Mouse (Mus musculus) intestine, embryonic 16.5 days (tissue): ENCODE measurements around the gene N4bp2. TPM values are rescaled to one million over a fixed set of nuclear protein-coding genes. Genes with fewer than 3 reads are reported as not detected.
"Not testable (repeated sequence)": the region's sequence is repeated elsewhere in the genome, so short reads cannot be mapped to it uniquely, and the experiment has no call there.

Experiments used
- ATAC-seq: fragments of 200-750 bp; cut with Nextera tagmentation; 2 replicates; pipeline ENCODE4 v1.8.0; 2017; ENCODE audit warnings: moderate TSS enrichment, moderate library complexity
- H3K27ac ChIP-seq: fragments of 300-500 bp; sonication (generic); 2 replicates; pipeline ENCODE4 v1.5.1; 2014; ENCODE audit warnings: mild to moderate bottlenecking, low read length
- H3K27me3 ChIP-seq: fragments of 300-500 bp; sonication (generic); replicated peaks from 2 replicates; pipeline ENCODE4 v1.6.1; 2014; ENCODE audit warnings: low read length, control low read depth, mixed read lengths; ENCODE audit not compliant: control insufficient read depth, insufficient read depth
- H3K36me3 ChIP-seq: fragments of 300-500 bp; sonication (generic); 2 replicates; pipeline ENCODE4 v1.6.1; 2014; ENCODE audit warnings: low read length, control low read depth; ENCODE audit not compliant: control insufficient read depth, insufficient read depth
- H3K4me1 ChIP-seq: fragments of 300-500 bp; sonication (generic); 2 replicates; pipeline ENCODE4 v1.6.1; 2014; ENCODE audit warnings: low read length, control low read depth, mixed read lengths; ENCODE audit not compliant: control insufficient read depth, insufficient read depth
- H3K4me2 ChIP-seq: fragments of 300-500 bp; sonication (generic); 2 replicates; pipeline ENCODE4 v1.6.1; 2014; ENCODE audit warnings: low read depth, low read length, control low read depth
- H3K4me3 ChIP-seq: fragments of 300-500 bp; sonication (generic); 2 replicates; pipeline ENCODE4 v1.5.1; 2014; ENCODE audit warnings: mild to moderate bottlenecking, low read length
- H3K9ac ChIP-seq: fragments of 300-500 bp; sonication (generic); 2 replicates; pipeline ENCODE4 v1.6.1; 2014; ENCODE audit warnings: low read depth, low read length
- H3K9me3 ChIP-seq: fragments of 300-500 bp; sonication (generic); 2 replicates; pipeline ENCODE4 v1.6.1; 2016; ENCODE audit warnings: low read length, control low read depth; ENCODE audit not compliant: control insufficient read depth
- WGBS: fragments of 180-500 bp; shearing (Covaris S2); extraction: QIAGEN DNeasy Blood & Tissue Kit; methylation state at CpG from one replicate; pipeline ENCODE4 v1.1.7; 2014; 5-methylcytosine and 5-hydroxymethylcytosine counted together
- polyA plus RNA-seq: library from polyadenylated mRNA; unstranded; fragments of >200 nt; fragmentation: Nextera tagmentation; extraction: Ambion mirVana; gene quantifications from 2 replicates; pipeline ENCODE4 v1.2.1, GENCODE M21; 2015

The N4bp2 gene
- 16.4 and 16.8 TPM in 2 replicates for polyA plus RNA-seq

DNA sequence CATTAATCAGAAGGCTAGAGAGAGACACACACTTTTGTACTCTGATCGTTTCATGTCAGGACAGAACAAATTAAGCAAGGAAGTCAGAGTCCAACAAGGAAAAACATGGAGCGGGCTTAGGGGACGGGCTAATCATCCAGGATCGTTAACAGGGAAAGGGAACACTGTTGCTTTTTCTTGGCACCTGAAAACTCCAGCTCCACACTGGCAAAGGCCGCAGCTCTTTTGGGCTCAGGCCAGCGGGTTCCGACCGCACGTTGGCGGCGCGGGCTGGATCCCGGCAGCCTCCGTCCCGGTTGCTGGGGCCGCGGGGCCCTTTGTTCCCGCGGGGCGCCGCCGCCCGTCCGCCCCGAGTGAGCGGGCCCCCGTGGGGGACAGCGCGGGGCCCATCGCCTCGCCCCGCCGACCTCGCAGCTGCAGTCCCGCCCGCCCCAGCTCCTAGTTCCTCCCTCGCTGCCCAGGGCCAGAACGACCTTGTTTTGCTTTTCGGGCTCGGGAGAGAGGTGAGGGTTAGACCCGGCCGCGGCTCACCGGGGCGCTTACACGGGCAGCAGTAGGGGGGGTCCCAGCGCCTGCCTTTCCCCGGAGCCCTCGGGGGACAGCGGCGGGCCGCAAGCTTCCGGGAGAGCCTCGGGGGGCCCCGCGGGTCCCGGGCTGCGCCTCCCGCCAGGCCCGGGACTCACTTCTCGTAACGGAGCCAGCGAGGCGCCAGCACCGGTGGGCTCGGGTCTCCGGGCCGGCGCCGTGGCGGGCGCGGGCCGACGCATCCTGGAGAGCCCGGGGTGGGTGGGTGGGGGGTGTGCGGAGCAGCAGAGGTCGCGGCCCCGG lies at the start of gene N4bp2:
TSS of gene N4bp2 (plus strand) at position 434 of the 828 bp plus-strand sequence.
- under 1% methylated on average over 78 of the region's 80 CpGs for WGBS
- Histone ChIP-seq H3K4me1 (peaks cover 3% of the 10 kb centered on the region), H3K27ac (peak within 1 kb of the TSS; percentile 100), H3K36me3 (no peaks in the 10 kb centered on the region), H3K9me3 (no peaks in the 10 kb centered on the region), H3K4me2 (peak within 1 kb of the TSS; percentile 84), H3K4me3 (peak within 1 kb of the TSS; percentile 88), H3K27me3 (no peaks in the 10 kb centered on the region), H3K9ac (peak within 1 kb of the TSS; percentile 99)
- ATAC-seq: peak; percentile 67

DNA sequence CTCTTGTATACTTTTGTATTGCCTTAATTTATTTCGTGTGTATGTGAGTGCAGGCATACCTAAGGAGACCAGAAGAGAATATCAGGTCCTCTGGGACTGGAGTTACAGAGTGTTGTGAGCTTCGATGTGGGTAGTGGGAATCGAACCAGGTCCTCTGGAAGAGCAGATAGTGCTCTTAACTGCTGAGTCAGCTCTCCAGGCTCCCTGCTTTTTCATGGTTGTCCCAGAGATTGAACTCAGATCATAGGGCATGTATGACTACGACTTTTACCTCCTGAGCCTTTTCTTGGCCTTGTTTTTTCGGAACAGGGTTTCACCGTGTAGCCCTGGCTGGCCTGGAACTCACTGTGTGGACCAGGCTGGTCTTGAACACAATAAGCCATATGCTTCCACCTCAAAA lies 48.2 kb upstream of the N4bp2 start:
- Histone ChIP-seq H3K36me3 (no peaks in the 10 kb centered on the region), H3K9ac (no peak overlapping the region), H3K4me2 (no peak overlapping the region), H3K27ac (no peak overlapping the region), H3K27me3 (no peaks in the 10 kb centered on the region), H3K4me3 (no peak overlapping the region), H3K4me1 (no peaks in the 10 kb centered on the region; the same call in 1 of the 2 replicates), H3K9me3 (no peaks in the 10 kb centered on the region)
- no peak for ATAC-seq
- WGBS: 86% methylated on average over 6 of the region's 6 CpGs

DNA sequence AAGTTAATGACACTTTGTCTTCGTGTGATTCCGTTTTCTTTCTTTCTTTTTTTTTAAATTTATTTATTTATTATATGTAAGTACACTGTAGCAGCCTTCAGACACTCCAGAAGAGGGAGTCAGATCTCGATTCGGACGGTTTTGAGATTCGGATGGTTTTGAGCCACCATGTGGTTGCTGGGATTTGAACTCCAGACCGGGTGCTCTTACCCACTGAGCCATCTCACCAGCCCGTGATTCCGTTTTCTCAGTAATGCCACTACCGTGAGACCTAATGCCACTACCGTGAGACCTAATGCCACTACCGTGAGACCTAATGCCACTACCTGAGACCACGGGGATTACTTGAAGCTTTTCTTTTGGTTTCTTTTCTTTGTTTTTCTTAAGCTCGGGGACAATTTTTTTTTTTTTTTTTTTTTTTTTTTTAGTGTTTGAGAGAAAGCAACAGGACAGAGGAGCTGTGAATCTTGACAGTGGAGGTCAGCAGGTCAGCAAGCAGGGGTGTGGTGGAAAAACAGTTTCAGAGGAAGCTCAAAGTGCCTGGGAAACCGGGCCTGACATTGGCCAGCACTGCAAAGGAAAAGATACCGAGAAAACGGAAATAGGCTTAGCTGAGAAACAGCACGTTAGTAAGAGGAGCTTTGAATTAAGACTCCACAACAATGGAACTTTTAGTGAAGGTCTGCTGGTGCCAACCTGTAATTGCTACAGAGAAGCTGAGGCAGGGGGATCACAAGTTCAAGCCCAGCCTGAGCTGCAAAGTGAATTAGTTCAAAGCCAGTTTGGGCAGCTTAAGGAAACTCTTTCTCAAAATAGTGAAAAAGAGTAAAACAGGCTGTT lies 46.0 kb upstream of the N4bp2 start:
- no peaks in the 10 kb centered on the region for H3K4me1 ChIP-seq
- H3K9ac ChIP-seq: no peak overlapping the region
- 82% methylated on average over 18 of the region's 18 CpGs for WGBS
- ATAC-seq: no peak
- H3K27ac ChIP-seq: no peak overlapping the region
- H3K27me3 ChIP-seq: no peaks in the 10 kb centered on the region
- H3K36me3 ChIP-seq: no peaks in the 10 kb centered on the region
- H3K4me3 ChIP-seq: no peak overlapping the region
- H3K9me3 ChIP-seq: no peaks in the 10 kb centered on the region
- no peak overlapping the region for H3K4me2 ChIP-seq

DNA sequence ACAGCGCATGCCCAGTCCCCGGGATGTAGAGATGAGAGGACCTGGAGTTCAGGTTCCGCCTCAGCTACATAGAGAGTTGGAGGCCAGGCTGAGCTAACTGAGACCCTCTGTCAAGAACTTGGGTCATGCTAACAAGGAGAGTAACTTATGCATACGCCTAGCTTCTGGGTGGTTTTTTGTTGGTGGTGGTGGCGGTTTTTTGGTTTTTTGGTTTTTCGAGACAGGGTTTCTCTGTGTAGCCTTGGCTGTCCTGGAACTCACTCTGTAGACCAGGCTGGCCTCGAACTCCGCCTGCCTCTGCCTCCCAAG lies 45.5 kb upstream of the N4bp2 start:
- not testable (repeated sequence) for H3K4me1 ChIP-seq, H3K36me3 ChIP-seq, ATAC-seq, H3K9me3 ChIP-seq, H3K27me3 ChIP-seq, H3K4me3 ChIP-seq, H3K9ac ChIP-seq, H3K27ac ChIP-seq, H3K4me2 ChIP-seq
- WGBS: 89% methylated on average over 8 of the region's 8 CpGs

DNA sequence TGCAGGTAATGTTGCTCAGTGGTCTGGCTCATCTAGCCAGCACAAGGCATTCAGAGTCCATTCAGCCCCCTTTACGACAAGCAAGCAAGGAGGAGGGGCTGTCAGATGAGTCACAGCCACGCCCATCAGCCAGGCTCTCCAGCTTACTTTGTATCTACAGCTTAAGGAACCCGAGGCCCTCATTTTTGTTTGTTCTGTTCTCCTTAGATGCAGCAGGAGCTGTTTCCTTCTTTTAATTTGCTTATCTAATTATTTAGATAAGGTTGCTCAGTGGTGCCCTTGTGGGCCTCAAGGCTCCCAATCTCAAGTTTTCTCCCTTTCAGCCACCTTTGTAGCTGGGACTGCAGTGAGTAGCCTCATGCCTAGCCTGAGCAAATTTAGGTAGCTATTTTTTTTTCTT lies 45.0 kb upstream of the N4bp2 start:
- peak; percentile 68 for ATAC-seq
- no peaks in the 10 kb centered on the region for H3K4me1 ChIP-seq
- H3K27ac ChIP-seq: no peak overlapping the region
- no peak overlapping the region for H3K9ac ChIP-seq
- no peak overlapping the region for H3K4me2 ChIP-seq
- no peak overlapping the region for H3K4me3 ChIP-seq
- no peaks in the 10 kb centered on the region for H3K9me3 ChIP-seq
- H3K36me3 ChIP-seq: no peaks in the 10 kb centered on the region
- WGBS: 11% methylated on average over 3 of the region's 3 CpGs
- H3K27me3 ChIP-seq: no peaks in the 10 kb centered on the region

DNA sequence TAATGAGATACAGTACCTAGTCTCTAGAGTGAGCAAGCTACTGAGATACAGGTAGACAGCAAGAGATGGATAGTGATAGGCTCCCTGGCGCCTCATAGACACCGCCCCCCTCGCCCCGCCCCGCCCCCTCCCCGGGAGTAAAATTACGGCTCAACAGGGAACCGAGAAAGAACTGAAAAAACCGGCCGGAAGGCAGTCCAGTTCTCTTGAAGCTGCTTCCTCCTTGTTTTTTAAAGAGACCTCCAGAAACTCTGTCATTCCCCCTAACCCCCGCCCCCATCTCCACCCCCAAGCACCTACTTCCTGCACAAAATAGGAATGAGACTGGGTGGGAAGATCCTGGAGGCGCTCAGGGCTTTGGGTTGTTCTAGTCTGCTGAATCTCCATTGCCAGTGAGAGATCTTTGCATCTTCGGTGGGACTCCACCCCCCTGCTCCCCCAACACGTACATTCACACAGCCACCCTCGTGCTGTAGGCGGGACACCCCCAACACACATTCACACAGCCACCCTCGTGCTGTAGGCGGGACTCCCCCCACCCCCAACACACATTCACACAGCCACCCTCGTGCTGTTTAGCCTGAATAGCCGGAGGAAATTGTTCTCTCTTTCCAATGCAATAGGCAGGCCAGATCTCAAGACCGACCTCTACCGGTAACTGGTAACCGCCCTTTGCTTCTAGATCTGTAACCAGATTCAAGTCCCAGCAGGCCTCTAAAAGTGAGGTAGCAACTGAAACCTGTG lies 38.8 kb upstream of the N4bp2 start:
- H3K9ac ChIP-seq: peak overlapping the region; percentile 74
- ATAC-seq: peak; percentile 90
- WGBS: under 1% methylated on average over 23 of the region's 23 CpGs
- peaks cover 10% of the 10 kb centered on the region for H3K4me1 ChIP-seq
- peak overlapping the region; percentile 50 for H3K4me3 ChIP-seq
- H3K4me2 ChIP-seq: peak overlapping the region; percentile 85
- H3K36me3 ChIP-seq: no peaks in the 10 kb centered on the region
- H3K27ac ChIP-seq: peak overlapping the region; percentile 94
- H3K27me3 ChIP-seq: no peaks in the 10 kb centered on the region
- no peaks in the 10 kb centered on the region for H3K9me3 ChIP-seq

DNA sequence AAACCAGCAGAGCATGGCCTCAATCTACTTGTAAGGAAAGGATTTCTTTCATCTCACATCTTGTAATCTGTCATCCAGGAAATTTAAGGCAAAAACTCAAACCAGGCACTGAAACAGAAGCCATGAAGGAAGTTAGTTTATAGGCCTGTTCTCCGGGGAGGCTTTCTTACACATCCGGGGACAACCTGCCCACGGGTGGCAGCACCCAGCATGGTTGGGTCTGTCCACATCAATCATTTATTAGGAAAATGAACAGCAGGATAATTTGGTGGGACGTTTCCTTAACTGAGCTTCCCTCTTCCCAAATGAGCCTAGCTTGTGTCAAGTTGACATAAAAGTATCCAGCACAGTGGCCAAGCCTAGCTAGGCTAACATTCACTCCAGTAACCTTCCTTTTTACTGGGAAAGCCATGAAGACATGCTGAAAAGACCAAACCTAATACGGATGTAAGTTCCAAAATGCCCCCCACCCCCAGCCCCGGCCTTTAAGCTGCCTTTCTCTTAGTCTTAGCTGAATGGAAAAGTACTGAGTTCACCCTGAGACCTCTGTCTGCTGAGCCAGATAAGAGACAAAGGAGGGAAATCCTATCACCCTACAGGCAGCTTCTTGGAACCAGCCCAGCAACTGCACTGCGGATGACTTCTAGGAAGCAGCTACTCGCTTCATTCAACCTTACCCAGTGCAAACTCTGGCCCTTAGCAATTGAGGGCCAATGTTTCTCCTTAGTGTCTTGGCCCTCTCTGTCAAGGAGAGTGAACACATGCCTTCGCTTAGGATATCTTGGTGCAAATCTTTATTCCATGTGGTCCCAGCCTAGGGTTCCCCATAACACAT lies 31.9 kb upstream of the N4bp2 start:
- Histone ChIP-seq H3K9me3 (no peaks in the 10 kb centered on the region), H3K27me3 (no peaks in the 10 kb centered on the region), H3K4me1 (peaks cover 3% of the 10 kb centered on the region; the same call in 1 of the 2 replicates), H3K27ac (no peak overlapping the region), H3K4me2 (no peak overlapping the region), H3K36me3 (no peaks in the 10 kb centered on the region), H3K9ac (no peak overlapping the region), H3K4me3 (no peak overlapping the region)
- ATAC-seq: peak; percentile 76
- WGBS: 61% methylated on average over 9 of the region's 9 CpGs

DNA sequence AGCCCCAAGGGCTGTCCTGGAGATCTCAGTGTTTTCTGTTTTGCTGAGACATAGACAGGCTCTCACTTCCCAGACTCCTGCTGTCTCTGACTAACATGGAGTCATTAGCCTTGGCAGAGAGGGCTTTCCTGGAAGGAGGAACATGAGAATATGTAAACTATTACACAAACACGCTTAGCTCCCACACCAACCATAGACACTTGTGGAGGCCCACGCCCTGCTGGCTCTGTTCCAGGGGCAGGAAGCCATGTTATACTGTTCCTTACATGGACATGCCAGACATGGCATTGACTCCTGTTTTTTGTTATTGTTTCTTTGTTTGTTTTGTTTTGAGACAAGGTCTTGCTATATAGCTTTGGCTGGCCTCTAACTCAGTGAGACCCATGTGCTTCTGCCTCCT lies 27.7 kb upstream of the N4bp2 start:
- WGBS: 75% methylated on average over 2 of the region's 2 CpGs
- ATAC-seq: no peak
- no peaks in the 10 kb centered on the region for H3K27me3 ChIP-seq

More for the DNA sequence above, 27.7 kb upstream of the N4bp2 start:
- H3K27ac ChIP-seq: no peak overlapping the region
- H3K36me3 ChIP-seq: no peaks in the 10 kb centered on the region
- no peak overlapping the region for H3K9ac ChIP-seq
- no peaks in the 10 kb centered on the region for H3K4me1 ChIP-seq
- no peaks in the 10 kb centered on the region for H3K9me3 ChIP-seq
- H3K4me2 ChIP-seq: no peak overlapping the region
- H3K4me3 ChIP-seq: no peak overlapping the region
